Mouse (Mus musculus): Measurements from ENCODE around the gene Atp6v1fnb.

Gene Atp6v1fnb

DNA sequence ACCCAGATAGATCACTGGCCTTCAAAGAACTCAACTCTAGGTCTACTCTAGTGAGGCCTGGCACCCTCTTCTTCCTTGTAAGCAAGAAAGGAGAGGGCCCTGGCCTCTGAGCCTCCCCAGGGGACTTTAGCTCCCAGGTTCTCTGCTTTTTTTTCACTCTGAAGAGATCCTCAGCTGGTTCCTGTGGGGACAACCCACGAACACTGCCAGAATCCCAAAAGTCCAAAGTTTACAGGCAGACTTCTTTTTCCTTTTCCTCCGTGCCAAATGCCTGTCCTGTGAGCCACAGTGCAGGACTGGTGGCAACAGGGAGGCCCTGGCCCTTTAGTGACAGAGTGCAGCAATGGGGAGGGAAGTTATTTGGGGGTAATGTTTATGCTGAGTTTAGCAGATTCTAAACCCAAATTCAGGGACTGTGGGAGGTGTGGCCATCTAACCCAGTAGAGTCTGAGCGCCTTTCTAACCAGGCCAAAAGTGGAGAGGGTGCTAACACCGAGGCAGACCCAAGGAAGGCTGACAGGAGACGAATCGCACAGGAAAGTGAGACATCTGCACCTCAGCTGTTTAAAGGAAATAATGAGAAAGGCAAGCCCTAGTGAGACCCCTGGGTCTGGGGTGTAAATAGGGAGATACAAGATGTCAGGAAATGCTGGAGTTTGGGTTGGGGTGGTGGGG lies 51.5 kb downstream of the Atp6v1fnb start:
- no peak for DNase-seq (ENCODE audit: low read depth, low spot score)

Measured in retina, adult 2 months (tissue).